Mouse (Mus musculus): Measurements from ENCODE around the gene Krt83. TPM values are rescaled to one million over a fixed set of nuclear protein-coding genes. Genes with fewer than 3 reads are reported as not detected.

Gene Krt83
- polyA plus RNA-seq, 2 experiments from 2014 or later: 5.8 to 6.6 TPM

GRCm38 (mm10) chr15:101472952-101473528 lies 18.3 kb downstream of the Krt83 start, which contains the start of gene Krt86:
Gene Krt86, plus strand, starts transcription at chr15:101473478.
- ATAC-seq: no peak

- no peak for ATAC-seq
Measured at GRCm38 (mm10) chr15:101469093-101469492, 22.2 kb downstream of the Krt83 start.

DNA sequence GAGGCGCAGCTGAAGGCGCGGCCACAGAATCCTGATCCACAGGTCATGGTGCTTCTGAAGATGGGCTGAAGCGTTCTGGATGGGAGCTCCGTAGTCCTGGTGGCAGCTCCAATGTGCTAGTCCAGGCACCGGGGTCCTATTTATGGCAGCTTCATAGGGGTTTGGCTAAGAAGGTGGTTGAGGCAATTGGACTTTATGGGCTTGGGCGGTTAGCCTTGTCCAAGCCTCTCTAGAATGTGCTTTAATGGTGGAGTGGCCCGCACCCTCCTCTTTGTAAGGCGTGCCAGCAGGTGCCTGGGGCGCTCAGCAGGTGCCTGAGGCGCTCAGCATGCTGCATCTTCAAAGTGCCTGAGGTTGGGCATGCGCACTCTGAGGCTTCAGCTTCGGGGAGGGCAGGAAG lies 27.7 kb downstream of the Krt83 start, which contains the start of gene Krt81:
Krt81 (minus strand) TSS at position 101 of the 400 bp plus-strand sequence.
- ATAC-seq: no peak

DNA sequence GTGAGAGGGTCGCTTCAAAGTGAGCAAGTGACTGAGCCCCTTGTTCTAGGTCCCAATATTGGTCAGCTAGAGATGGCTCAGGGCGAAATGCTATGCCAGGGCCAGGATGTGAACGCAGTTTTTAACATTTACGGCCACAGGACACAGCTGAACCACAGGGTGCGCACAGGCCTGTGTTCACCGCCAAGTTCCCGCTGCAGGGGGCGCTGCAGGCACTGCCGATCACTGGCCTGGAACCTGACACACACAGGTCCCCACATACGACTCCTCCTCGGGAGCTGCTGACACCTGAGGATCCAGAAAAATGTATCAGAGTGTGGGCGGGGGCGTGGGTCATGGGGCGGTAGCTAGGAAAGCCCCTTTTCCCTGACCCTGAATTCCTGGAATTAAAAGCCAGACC lies 32.0 kb downstream of the Krt83 start:
- ATAC-seq: no peak

DNA sequence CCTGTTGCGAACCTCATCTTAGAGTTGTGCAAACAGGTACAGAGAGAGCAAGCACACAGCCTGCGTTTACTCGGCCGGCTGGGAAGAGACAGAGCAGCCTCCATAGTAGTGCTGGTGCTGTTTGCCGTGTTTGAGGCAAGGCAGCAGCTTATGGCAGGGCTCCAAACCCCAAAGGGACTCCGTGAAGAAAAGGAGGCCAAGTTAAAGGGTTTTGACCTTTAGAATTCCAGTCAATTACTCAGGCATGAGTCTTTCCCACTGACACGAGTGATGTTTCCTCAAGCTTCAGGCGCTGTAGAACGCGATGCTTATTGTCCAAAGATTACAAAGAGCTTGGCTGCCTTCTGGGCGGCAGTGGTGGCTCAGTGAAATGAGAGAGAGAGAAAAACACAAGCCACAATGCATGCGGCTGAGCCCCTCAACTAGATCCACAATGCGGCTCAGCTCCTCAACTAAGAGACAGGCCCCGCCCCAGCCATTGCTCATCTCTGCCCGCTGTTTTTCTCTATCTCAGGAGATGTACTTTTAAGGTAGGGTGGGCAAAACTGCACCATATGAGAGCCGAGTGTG lies 32.9 kb downstream of the Krt83 start:
- no peak for ATAC-seq

GRCm38 (mm10) chr15:101455891-101456290 lies 35.4 kb downstream of the Krt83 start:
- ATAC-seq: no peak

GRCm38 (mm10) chr15:101455292-101455691 lies 36.0 kb downstream of the Krt83 start:
- ATAC-seq: no peak

DNA sequence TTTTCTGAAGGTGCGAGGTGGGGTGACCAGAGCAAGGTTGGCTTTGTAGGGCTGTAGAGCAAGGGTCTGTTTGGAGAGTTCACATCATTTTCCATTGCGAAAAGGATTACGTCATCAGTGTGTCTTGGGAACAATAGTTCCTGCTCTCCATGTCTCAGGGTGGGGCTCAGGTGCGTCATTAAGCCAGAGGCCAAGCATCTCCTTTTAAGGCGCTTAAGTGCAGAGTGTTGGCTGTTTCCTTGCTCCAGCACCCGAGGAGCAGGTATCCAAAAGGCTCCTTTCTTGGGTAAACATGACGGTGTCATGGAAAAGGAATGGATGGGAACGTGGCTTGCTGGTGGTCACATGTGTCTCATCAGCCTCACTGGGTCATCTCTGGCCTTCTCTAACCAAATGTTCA lies 36.5 kb downstream of the Krt83 start:
- ATAC-seq: no peak

- no peak for ATAC-seq
Measured at GRCm38 (mm10) chr15:101453093-101453736, 38.1 kb downstream of the Krt83 start.

DNA sequence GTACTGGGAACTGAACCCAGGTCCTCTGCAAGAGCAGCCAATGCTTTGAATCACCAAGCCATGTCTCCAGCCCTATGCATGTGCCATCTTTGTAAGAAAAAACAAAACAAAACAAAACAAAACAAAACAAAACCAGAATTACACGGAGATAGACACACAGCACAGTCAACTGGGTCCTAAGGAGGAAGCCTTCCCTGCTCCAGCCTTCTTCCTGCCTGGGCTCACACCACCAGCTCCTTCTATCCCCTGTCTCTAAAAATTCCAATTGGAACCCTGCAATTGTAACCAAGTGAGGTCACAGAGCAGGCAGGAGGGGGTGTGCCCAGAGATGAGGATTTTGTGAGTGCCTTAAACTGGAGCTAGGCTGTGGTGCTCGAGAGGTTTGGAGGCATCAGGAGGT lies 43.9 kb downstream of the Krt83 start, which contains the start of gene Krt88:
Krt88 (plus strand) TSS at position 301 of the 400 bp plus-strand sequence.
- no peak for ATAC-seq

- ATAC-seq: no peak
Measured at GRCm38 (mm10) chr15:101446572-101446971, 44.7 kb downstream of the Krt83 start.

- ATAC-seq: no peak
Measured at GRCm38 (mm10) chr15:101440837-101441236, 50.5 kb downstream of the Krt83 start.

DNA sequence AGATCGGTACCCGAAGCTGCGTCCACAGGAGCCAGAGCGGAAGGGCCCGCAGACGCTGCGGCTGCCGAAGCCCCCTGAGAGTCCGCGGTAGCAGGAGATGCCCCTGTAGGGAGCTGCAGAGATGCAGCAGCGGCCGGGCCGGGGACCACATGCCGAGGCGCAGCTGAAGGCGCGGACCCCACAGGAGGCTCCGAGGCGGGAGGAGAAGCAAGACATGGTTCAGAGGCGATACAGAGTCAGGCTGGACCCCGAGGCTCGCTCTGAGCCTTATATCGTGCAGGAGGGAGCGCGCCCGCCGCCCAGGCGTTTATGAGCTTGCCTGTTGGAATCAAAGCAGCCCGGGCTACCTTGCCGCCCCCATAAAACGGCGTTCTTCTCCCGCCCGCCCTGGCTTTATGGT lies 52.8 kb downstream of the Krt83 start, which contains the start of gene Krt87:
Krt87 (minus strand) TSS at position 250 of the 400 bp plus-strand sequence.
- no peak for ATAC-seq

- no peak for ATAC-seq
Measured at GRCm38 (mm10) chr15:101436611-101437010, 54.7 kb downstream of the Krt83 start.

Other genes starting within 250 kb of the Krt83 start
- 10 to 100 TPM; 37.5 to 92.8 TPM for gene Nr4a1, start 237.2 kb downstream of the Krt83 start, polyA plus RNA-seq (2017; shearing (Covaris generic))
- gene Atg101, start 207.2 kb downstream of the Krt83 start, polyA plus RNA-seq (2017; shearing (Covaris generic)): 10 to 100 TPM; 42.8 to 43.6 TPM
- under 1 TPM in 1 of 2 experiments, not detected in 1; 0.38 TPM for gene 6030408B16Rik, start 198.3 kb downstream of the Krt83 start, polyA plus RNA-seq (2017; shearing (Covaris generic))
- gene Krt80, start 121.3 kb downstream of the Krt83 start, polyA plus RNA-seq (2017; shearing (Covaris generic)): not detected
- not detected for gene Krt7, start 80.5 kb downstream of the Krt83 start, polyA plus RNA-seq (2017; shearing (Covaris generic))
- 1 to 10 TPM in 1 of 2 experiments, under 1 TPM in 1; 0.50 to 1.4 TPM for gene Krt87, start 52.7 kb downstream of the Krt83 start, polyA plus RNA-seq (2017; shearing (Covaris generic))
- gene Krt88, start 43.8 kb downstream of the Krt83 start, polyA plus RNA-seq (2017; shearing (Covaris generic)): not detected
- not detected for gene Krt81, start 27.8 kb downstream of the Krt83 start, polyA plus RNA-seq (2017; shearing (Covaris generic))
- gene Krt86, start 18.0 kb downstream of the Krt83 start, polyA plus RNA-seq (2017; shearing (Covaris generic)): not detected
- not detected for gene Gm49425, start 25.7 kb upstream of the Krt83 start, polyA plus RNA-seq (2017; shearing (Covaris generic))
- gene Krt84, start 41.3 kb upstream of the Krt83 start, polyA plus RNA-seq (2017; shearing (Covaris generic)): not detected
- gene Krt82, start 59.2 kb upstream of the Krt83 start, polyA plus RNA-seq (2017; shearing (Covaris generic)): not detected
- gene Krt90, start 71.4 kb upstream of the Krt83 start, polyA plus RNA-seq (2017; shearing (Covaris generic)): not detected
- under 1 TPM in 1 of 2 experiments, not detected in 1; 0.17 TPM for gene Krt75, start 82.4 kb upstream of the Krt83 start, polyA plus RNA-seq (2017; shearing (Covaris generic))
- gene Gm5414, start 136.7 kb upstream of the Krt83 start, polyA plus RNA-seq (2017; shearing (Covaris generic)): not detected
- gene Gm5478, start 155.9 kb upstream of the Krt83 start, polyA plus RNA-seq (2017; shearing (Covaris generic)): not detected
- gene Krt6b, start 188.8 kb upstream of the Krt83 start, polyA plus RNA-seq (2017; shearing (Covaris generic)): under 1 TPM in 1 of 2 experiments, not detected in 1; 0.24 TPM
- gene Krt6a, start 202.8 kb upstream of the Krt83 start, polyA plus RNA-seq (2017; shearing (Covaris generic)): not detected
- not detected for gene Krt5, start 221.4 kb upstream of the Krt83 start, polyA plus RNA-seq (2017; shearing (Covaris generic))

Measured in activated CD4-positive, CD25-positive, alpha-beta regulatory T cell, adult 4 months (primary cell).